Mouse (Mus musculus): ENCODE data around the gene Lpp. TPM values are rescaled to one million over a fixed set of nuclear protein-coding genes. Genes with fewer than 3 reads are reported as not detected.

Lpp gene
- total and polyA plus RNA-seq, 3 experiments, result 7.7 to 25.1 (median 23.6) TPM

GRCm38 (mm10) chr16:24664131-24664530, 270.8 kb downstream of the Lpp start:
- no peak for TF ChIP-seq POLR2A (IDR thresholded peaks at IDR 0.05; ENCODE audit: insufficient read depth, low read depth, low read length)
- TF ChIP-seq EP300 (IDR thresholded peaks at IDR 0.05; ENCODE audit: insufficient read depth, low read depth, low read length), result no peak
- no peak for TF ChIP-seq CTCF (IDR thresholded peaks at IDR 0.05)
- H3K4me1 ChIP-seq (ENCODE audit: control insufficient read depth, insufficient read depth, low read length), result no peaks in the 10 kb centered on the region
- DNase-seq, result no peak
- H3K27me3 ChIP-seq (ENCODE audit: control insufficient read depth, insufficient read depth, low read length), result no peaks in the 10 kb centered on the region
- H3K79me2 ChIP-seq (replicated peaks; ENCODE audit: control insufficient read depth, insufficient read depth, low read length), result no peaks in the 10 kb centered on the region
- intact Hi-C loops (cut with DNase I), result no loop called here
- peaks cover 4% of the 10 kb centered on the region for H3K36me3 ChIP-seq (ENCODE audit: control insufficient read depth, insufficient read depth, low read length)
- no peak overlapping the region for H3K4me3 ChIP-seq
- H3K9ac ChIP-seq (ENCODE audit: low read depth, low read length), result no peak overlapping the region
- H3K27ac ChIP-seq, result no peak overlapping the region

- H3K9ac ChIP-seq (ENCODE audit: low read depth, low read length), result no peak overlapping the region
- peaks cover 5% of the 10 kb centered on the region for H3K36me3 ChIP-seq (ENCODE audit: control insufficient read depth, insufficient read depth, low read length)
- intact Hi-C loops (cut with DNase I), result no loop called here
- peaks cover 1% of the 10 kb centered on the region for H3K4me1 ChIP-seq (ENCODE audit: control insufficient read depth, insufficient read depth, low read length)
- TF ChIP-seq POLR2A (IDR thresholded peaks at IDR 0.05; ENCODE audit: insufficient read depth, low read depth, low read length), result no peak
- no peak for TF ChIP-seq EP300 (IDR thresholded peaks at IDR 0.05; ENCODE audit: insufficient read depth, low read depth, low read length)
- no peak for TF ChIP-seq CTCF (IDR thresholded peaks at IDR 0.05)
- H3K27ac ChIP-seq, result no peak overlapping the region
- H3K79me2 ChIP-seq (replicated peaks; ENCODE audit: control insufficient read depth, insufficient read depth, low read length), result peaks cover 2% of the 10 kb centered on the region; the same call in 1 of the 2 replicates
- WGBS, result 61% methylated on average over 5 of the region's 5 CpGs
- DNase-seq, result no peak
- H3K4me3 ChIP-seq, result no peak overlapping the region
- H3K27me3 ChIP-seq (ENCODE audit: control insufficient read depth, insufficient read depth, low read length), result no peaks in the 10 kb centered on the region
These were observed 276.6 kb downstream of the Lpp start for GRCm38 (mm10) chr16:24669718-24670460.

DNA sequence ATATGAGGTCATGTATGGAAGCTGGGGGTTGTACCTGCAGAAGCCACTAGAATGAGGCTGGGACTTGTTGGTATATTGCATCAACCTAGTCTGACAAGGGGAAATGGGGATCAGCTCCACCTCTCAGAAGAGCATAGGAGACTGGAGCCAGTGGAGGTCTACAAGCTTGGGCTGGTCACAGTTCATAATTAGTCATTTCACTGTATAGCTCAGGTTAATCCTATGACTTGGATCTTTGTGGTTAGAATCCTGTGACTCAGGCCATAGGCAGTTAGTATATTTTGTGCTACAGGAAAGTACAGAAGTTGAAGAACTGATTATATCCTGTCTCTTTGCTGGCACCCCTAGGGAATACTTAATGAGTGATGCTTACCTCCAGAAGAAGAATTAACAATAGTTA, 285.6 kb downstream of the Lpp start:
- Histone ChIP-seq H3K36me3 (ENCODE audit: control insufficient read depth, insufficient read depth, low read length) (no peaks in the 10 kb centered on the region; the same call in 1 of the 2 replicates), H3K4me3 (no peak overlapping the region), H3K9ac (ENCODE audit: low read depth, low read length) (no peak overlapping the region), H3K79me2 (replicated peaks; ENCODE audit: control insufficient read depth, insufficient read depth, low read length) (peaks cover 2% of the 10 kb centered on the region; the same call in 1 of the 2 replicates), H3K4me1 (ENCODE audit: control insufficient read depth, insufficient read depth, low read length) (no peaks in the 10 kb centered on the region), H3K27me3 (ENCODE audit: control insufficient read depth, insufficient read depth, low read length) (no peaks in the 10 kb centered on the region), H3K27ac (no peak overlapping the region)
- intact Hi-C loops (cut with DNase I), result no loop called here
- TF ChIP-seq CTCF (IDR thresholded peaks at IDR 0.05), result no peak
- no peak for TF ChIP-seq POLR2A (IDR thresholded peaks at IDR 0.05; ENCODE audit: insufficient read depth, low read depth, low read length)
- no peak for TF ChIP-seq EP300 (IDR thresholded peaks at IDR 0.05; ENCODE audit: insufficient read depth, low read depth, low read length)
- no peak for DNase-seq

DNA sequence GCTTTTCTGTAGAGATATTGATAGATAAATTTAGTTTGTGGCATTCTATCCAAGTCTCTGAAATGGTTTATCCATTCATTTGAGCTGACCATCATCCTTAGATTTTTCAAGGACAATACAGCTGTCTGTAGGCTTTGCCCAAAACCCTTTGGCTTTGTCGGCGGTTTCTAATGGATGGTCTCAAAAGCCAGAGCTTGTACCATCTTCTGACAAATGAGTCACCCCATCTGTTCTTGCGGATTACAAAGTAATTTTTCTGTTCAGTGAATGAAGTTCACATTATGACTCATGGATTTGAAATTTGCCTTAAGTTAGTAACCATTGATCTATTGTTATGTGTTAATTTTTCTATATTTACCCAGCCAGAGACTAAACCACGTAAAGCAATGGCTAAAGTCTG, 301.8 kb downstream of the Lpp start:
- intact Hi-C loops (cut with DNase I), result no loop called here
- Histone ChIP-seq H3K9ac (ENCODE audit: low read depth, low read length) (no peak overlapping the region), H3K27me3 (ENCODE audit: control insufficient read depth, insufficient read depth, low read length) (no peaks in the 10 kb centered on the region), H3K36me3 (ENCODE audit: control insufficient read depth, insufficient read depth, low read length) (no peaks in the 10 kb centered on the region), H3K4me3 (no peak overlapping the region), H3K79me2 (replicated peaks; ENCODE audit: control insufficient read depth, insufficient read depth, low read length) (peaks cover 2% of the 10 kb centered on the region), H3K4me1 (ENCODE audit: control insufficient read depth, insufficient read depth, low read length) (no peaks in the 10 kb centered on the region), H3K27ac (no peak overlapping the region)
- WGBS, result 81% methylated on average over 4 of the region's 4 CpGs
- DNase-seq, result no peak
- no peak for TF ChIP-seq CTCF (IDR thresholded peaks at IDR 0.05)
- TF ChIP-seq POLR2A (IDR thresholded peaks at IDR 0.05; ENCODE audit: insufficient read depth, low read depth, low read length), result no peak
- TF ChIP-seq EP300 (IDR thresholded peaks at IDR 0.05; ENCODE audit: insufficient read depth, low read depth, low read length), result no peak

DNA sequence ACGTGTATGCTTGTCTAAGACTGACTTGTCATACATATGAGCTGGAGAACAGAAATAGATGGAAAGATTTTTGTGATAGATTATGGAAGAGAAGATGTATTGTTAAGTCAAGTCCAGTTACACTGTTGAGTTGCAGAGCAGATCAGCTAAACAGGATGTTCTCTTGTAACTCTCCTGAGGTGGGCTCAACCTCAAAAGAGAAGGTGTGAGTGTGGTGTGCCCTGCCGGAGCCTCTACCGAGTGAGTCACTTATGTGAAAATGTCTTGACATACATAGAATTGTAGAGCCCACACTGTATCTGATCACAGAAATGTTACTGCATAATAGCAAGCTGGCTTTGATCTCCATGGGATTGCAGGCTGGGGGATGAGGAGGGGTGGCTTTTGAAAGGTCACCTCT, 310.9 kb downstream of the Lpp start:
- Histone ChIP-seq H3K4me3 (no peak overlapping the region), H3K4me1 (ENCODE audit: control insufficient read depth, insufficient read depth, low read length) (no peaks in the 10 kb centered on the region), H3K27ac (no peak overlapping the region), H3K27me3 (ENCODE audit: control insufficient read depth, insufficient read depth, low read length) (no peaks in the 10 kb centered on the region), H3K9ac (ENCODE audit: low read depth, low read length) (no peak overlapping the region), H3K36me3 (ENCODE audit: control insufficient read depth, insufficient read depth, low read length) (no peaks in the 10 kb centered on the region), H3K79me2 (replicated peaks; ENCODE audit: control insufficient read depth, insufficient read depth, low read length) (no peaks in the 10 kb centered on the region)
- no peak for TF ChIP-seq CTCF (IDR thresholded peaks at IDR 0.05)
- no peak for TF ChIP-seq POLR2A (IDR thresholded peaks at IDR 0.05; ENCODE audit: insufficient read depth, low read depth, low read length)
- TF ChIP-seq EP300 (IDR thresholded peaks at IDR 0.05; ENCODE audit: insufficient read depth, low read depth, low read length), result no peak
- no peak for DNase-seq
- WGBS, result 80% methylated on average over 3 of the region's 3 CpGs
- intact Hi-C loops (cut with DNase I), result no loop called here

DNA sequence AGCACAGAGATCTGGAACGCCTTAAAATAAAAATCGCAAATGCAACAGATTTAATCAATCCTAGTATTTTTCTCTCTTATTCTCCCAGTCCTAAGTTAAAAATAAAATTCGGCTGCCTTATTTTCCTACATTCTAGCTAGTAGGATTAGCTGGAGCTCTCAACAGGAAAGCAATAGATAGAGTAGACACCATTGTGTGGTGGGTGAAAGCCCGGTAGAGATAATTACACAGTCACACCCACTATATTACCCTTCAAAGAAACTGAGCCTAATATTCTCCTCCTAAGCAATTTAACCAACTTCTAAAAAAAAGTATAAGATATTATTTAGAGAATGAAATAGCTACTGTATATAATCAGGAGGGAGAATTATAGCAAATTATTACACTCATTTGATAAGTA, 330.3 kb downstream of the Lpp start:
- no peak overlapping the region for H3K27ac ChIP-seq
- H3K79me2 ChIP-seq (replicated peaks; ENCODE audit: control insufficient read depth, insufficient read depth, low read length), result no peaks in the 10 kb centered on the region
- no peak for DNase-seq
- H3K4me1 ChIP-seq (ENCODE audit: control insufficient read depth, insufficient read depth, low read length), result no peaks in the 10 kb centered on the region
- no peaks in the 10 kb centered on the region for H3K27me3 ChIP-seq (ENCODE audit: control insufficient read depth, insufficient read depth, low read length)
- H3K36me3 ChIP-seq (ENCODE audit: control insufficient read depth, insufficient read depth, low read length), result no peaks in the 10 kb centered on the region
- H3K4me3 ChIP-seq, result no peak overlapping the region
- no peak overlapping the region for H3K9ac ChIP-seq (ENCODE audit: low read depth, low read length)
- TF ChIP-seq EP300 (IDR thresholded peaks at IDR 0.05; ENCODE audit: insufficient read depth, low read depth, low read length) (no peak), POLR2A (IDR thresholded peaks at IDR 0.05; ENCODE audit: insufficient read depth, low read depth, low read length) (no peak), CTCF (IDR thresholded peaks at IDR 0.05) (no peak)
- 72% methylated on average over 4 of the region's 4 CpGs for WGBS
- intact Hi-C loops (cut with DNase I), result no loop called here
